Mouse (Mus musculus) myocyte (in vitro differentiated cells): ENCODE data around the gene Paqr7. TPM values are rescaled to one million over a fixed set of nuclear protein-coding genes. Genes with fewer than 3 reads are reported as not detected.

Experiments
- H3K27me3 ChIP-seq: one replicate; pipeline ENCODE4 v1.6.1; 2011; ENCODE audit not compliant: control insufficient read depth, insufficient read depth, insufficient read length
- H3K36me3 ChIP-seq: one replicate; pipeline ENCODE4 v1.6.1; 2011; ENCODE audit not compliant: control insufficient read depth, insufficient read depth
- H3K4me2 ChIP-seq: one replicate; pipeline ENCODE4 v1.6.1; 2011; ENCODE audit warnings: low read depth, control low read depth
- H3K4me3 ChIP-seq: one replicate; pipeline ENCODE4 v1.5.1; 2011; ENCODE audit warnings: mild to moderate bottlenecking, control low read depth, moderate library complexity
- H3K79me2 ChIP-seq: one replicate; pipeline ENCODE4 v1.6.1; 2011; ENCODE audit not compliant: control insufficient read depth, insufficient read depth
- H3ac ChIP-seq: one replicate; pipeline ENCODE4 v1.6.1; 2011; ENCODE audit not compliant: control insufficient read depth, insufficient read length
- CEBPB ChIP-seq: IDR thresholded peaks from 2 replicates; pipeline ENCODE4 v1.6.1; 2011; ENCODE audit warnings: mild to moderate bottlenecking, moderate library complexity; ENCODE audit not compliant: poor library complexity, insufficient read depth, severe bottlenecking
- E2F4 ChIP-seq: IDR thresholded peaks from one replicate; pipeline ENCODE4 v1.6.1; 2011; ENCODE audit warnings: mild to moderate bottlenecking, control low read depth, moderate library complexity; ENCODE audit not compliant: insufficient read depth
- MAX ChIP-seq: IDR thresholded peaks from one replicate; pipeline ENCODE4 v1.6.1; 2011; ENCODE audit warnings: low read depth, mild to moderate bottlenecking, control low read depth
- MYOD1 ChIP-seq, 3 experiments: IDR thresholded peaks; one replicate each; pipeline ENCODE4 v1.6.1; 2011; ENCODE audit warnings: control low read depth in 2 of 3, low read depth in 2 of 3, mild to moderate bottlenecking in 2 of 3, moderate library complexity in 1 of 3; ENCODE audit not compliant: insufficient read length in 2 of 3, control insufficient read depth in 1 of 3
- MYOG ChIP-seq, 3 experiments: IDR thresholded peaks; one replicate each; pipeline ENCODE4 v1.6.1; 2011; ENCODE audit warnings: control low read depth in 2 of 3, low read depth in 2 of 3, mild to moderate bottlenecking in 2 of 3; ENCODE audit not compliant: insufficient read length in 2 of 3, control insufficient read depth in 1 of 3, insufficient read depth in 1 of 3
- POLR2A ChIP-seq: IDR thresholded peaks from one replicate; pipeline ENCODE4 v1.6.1; 2011; ENCODE audit warnings: low read depth, mild to moderate bottlenecking, control low read depth, moderate library complexity; ENCODE audit not compliant: insufficient read length
- POLR2AphosphoS2 ChIP-seq: IDR thresholded peaks from one replicate; pipeline ENCODE4 v1.6.1; 2011; ENCODE audit warnings: low read depth, control low read depth; ENCODE audit not compliant: insufficient read length
- REST ChIP-seq: IDR thresholded peaks from one replicate; pipeline ENCODE4 v1.6.1; 2011; ENCODE audit warnings: mild to moderate bottlenecking, control low read depth, moderate library complexity; ENCODE audit not compliant: insufficient read depth, insufficient read length
- SRF ChIP-seq: IDR thresholded peaks from one replicate; pipeline ENCODE4 v1.6.1; 2011; ENCODE audit warnings: low read depth; ENCODE audit not compliant: control insufficient read depth, insufficient read length
- TCF12 ChIP-seq: IDR thresholded peaks from one replicate; pipeline ENCODE4 v1.6.1; 2011; ENCODE audit warnings: mild to moderate bottlenecking, control low read depth; ENCODE audit not compliant: poor library complexity, insufficient read depth, severe bottlenecking
- TCF3 ChIP-seq: IDR thresholded peaks from one replicate; pipeline ENCODE4 v1.6.1; 2011; ENCODE audit warnings: low read depth, control low read depth; ENCODE audit not compliant: insufficient read length
- USF1 ChIP-seq: IDR thresholded peaks from one replicate; pipeline ENCODE4 v1.6.1; 2011; ENCODE audit warnings: low read depth, mild to moderate bottlenecking, control low read depth, moderate library complexity
- polyA plus RNA-seq: library from polyadenylated mRNA; unstranded; fragments of >200 nt; fragmentation: generic; extraction: Trizol; gene quantifications from one replicate; pipeline ENCODE4 v1.2.1, GENCODE M21; 2012; ENCODE audit warnings: missing spikeins

The Paqr7 gene
- polyA plus RNA-seq, 1 experiment, result 9.5 TPM

- Histone ChIP-seq H3K36me3 (no peaks in the 10 kb centered on the region), H3K27me3 (no peaks in the 10 kb centered on the region), H3ac (no peak overlapping the region), H3K4me3 (peak overlapping the region; percentile 33), H3K4me2 (peak overlapping the region; percentile 93), H3K79me2 (peaks cover 20% of the 10 kb centered on the region)
- no peak for TF ChIP-seq POLR2A
- no peak for TF ChIP-seq CEBPB
- TF ChIP-seq MYOG (IDR thresholded peaks at IDR 0.05; ENCODE audit: control insufficient read depth in 1 of 3, insufficient read depth in 1 of 3, insufficient read length in 2 of 3, low read depth in 2 of 3), result no peak
- no peak for TF ChIP-seq MAX
- no peak for TF ChIP-seq TCF12
- TF ChIP-seq E2F4, result no peak
- TF ChIP-seq MYOD1 (IDR thresholded peaks at IDR 0.05; ENCODE audit: control insufficient read depth in 1 of 3, insufficient read length in 2 of 3, low read depth in 2 of 3), result no peak
- TF ChIP-seq SRF, result no peak
- TF ChIP-seq USF1, result no peak
- TF ChIP-seq POLR2AphosphoS2, result no peak
- no peak for TF ChIP-seq REST
- no peak for TF ChIP-seq TCF3
These were observed 29.9 kb upstream of the Paqr7 start for GRCm38 (mm10) chr4:134466381-134467262.

DNA sequence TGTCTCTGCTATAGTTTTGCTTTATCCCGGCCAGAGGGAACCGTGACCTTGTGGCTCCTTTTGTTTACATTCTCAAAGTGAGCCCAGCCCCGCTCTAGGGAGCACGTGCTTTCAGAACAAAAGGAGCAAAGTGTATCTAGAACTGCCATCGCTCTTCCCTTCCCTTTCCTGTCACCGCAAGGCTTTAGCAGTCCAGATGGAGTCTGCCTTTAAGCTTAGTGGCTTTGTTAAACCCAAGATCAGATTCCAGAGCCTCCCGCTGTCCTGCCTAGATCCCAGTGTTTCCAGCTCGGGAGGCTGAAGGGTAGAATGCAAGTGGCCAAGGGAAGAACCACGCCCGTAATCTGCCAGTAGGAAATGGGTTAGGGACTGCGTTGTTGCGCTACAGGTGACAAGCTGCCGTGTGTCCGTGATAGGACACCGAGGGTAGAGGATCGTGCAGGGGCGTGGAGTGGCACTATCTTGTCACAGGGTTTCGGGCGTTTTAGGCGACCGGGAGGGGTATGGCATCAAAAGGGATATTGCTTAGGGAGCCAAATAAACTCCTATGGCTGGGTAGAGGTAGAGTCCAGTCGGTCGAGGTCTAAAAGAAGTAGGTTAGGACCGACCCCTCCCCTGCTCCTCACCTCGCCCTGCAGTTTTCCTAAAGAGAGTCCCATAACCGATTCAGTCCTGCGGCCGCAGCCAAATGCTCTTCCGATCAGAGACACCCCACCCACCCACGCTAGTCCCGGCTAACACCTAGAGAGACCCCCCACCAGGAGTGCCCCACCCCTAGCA, 28.9 kb upstream of the Paqr7 start:
- peaks cover 20% of the 10 kb centered on the region for H3K79me2 ChIP-seq
- H3K4me3 ChIP-seq, result peak overlapping the region; percentile 33
- H3ac ChIP-seq, result peak overlapping the region; percentile 30
- H3K4me2 ChIP-seq, result peak overlapping the region; percentile 93
- TF ChIP-seq TCF12, result no peak
- no peak for TF ChIP-seq MYOD1 (IDR thresholded peaks at IDR 0.05; ENCODE audit: control insufficient read depth in 1 of 3, insufficient read length in 2 of 3, low read depth in 2 of 3)
- TF ChIP-seq POLR2A, result no peak
- no peak for TF ChIP-seq CEBPB
- no peak for TF ChIP-seq SRF
- no peak for TF ChIP-seq E2F4
- no peak for TF ChIP-seq TCF3
- TF ChIP-seq MAX, result no peak
- no peak for TF ChIP-seq MYOG (IDR thresholded peaks at IDR 0.05; ENCODE audit: control insufficient read depth in 1 of 3, insufficient read depth in 1 of 3, insufficient read length in 2 of 3, low read depth in 2 of 3)
- TF ChIP-seq REST, result no peak
- TF ChIP-seq POLR2AphosphoS2, result no peak
- TF ChIP-seq USF1, result no peak
- no peaks in the 10 kb centered on the region for H3K36me3 ChIP-seq
- H3K27me3 ChIP-seq, result no peaks in the 10 kb centered on the region

DNA sequence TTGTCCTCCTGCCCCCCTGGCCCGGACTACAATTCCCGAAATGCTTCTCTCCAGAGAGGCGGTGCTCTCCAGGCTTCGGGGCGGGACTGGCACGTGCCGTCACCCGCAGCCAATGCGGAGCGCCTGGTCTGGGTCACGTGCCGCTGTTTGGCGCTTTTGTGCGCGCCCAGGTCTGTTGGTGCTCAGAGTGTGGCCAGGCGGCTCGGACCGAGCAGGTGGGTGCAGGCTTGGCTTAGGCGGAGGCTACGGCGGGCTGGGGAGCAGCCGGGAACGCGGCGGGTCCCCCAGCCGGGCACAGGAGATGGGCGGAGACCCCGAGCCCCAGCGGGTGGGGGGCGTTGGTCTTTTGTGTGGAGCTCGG, 28.3 kb upstream of the Paqr7 start, which contains the start of gene Stmn1:
Gene Stmn1 (plus strand): TSS at position 106 of the 361 bp plus-strand sequence.
- Histone ChIP-seq H3K4me3 (peak within 1 kb of the TSS; percentile 33), H3K4me2 (peak within 1 kb of the TSS; percentile 93), H3K36me3 (no peaks in the 10 kb centered on the region), H3K79me2 (peaks cover 20% of the 10 kb centered on the region), H3ac (peak within 1 kb of the TSS; percentile 30), H3K27me3 (no peaks in the 10 kb centered on the region)
- TF ChIP-seq REST, result no peak
- peak; percentile 99 for TF ChIP-seq USF1
- peak; percentile 99 for TF ChIP-seq POLR2A
- TF ChIP-seq SRF, result peak; percentile 47
- peak; percentile 60 for TF ChIP-seq E2F4
- TF ChIP-seq CEBPB, result no peak
- no peak for TF ChIP-seq MAX
- TF ChIP-seq TCF3, result no peak
- peak in 1 of 3 experiments; percentile 55 for TF ChIP-seq MYOD1 (IDR thresholded peaks at IDR 0.05; ENCODE audit: control insufficient read depth in 1 of 3, insufficient read length in 2 of 3, low read depth in 2 of 3)
- no peak for TF ChIP-seq TCF12
- peak in 2 of 3 experiments; percentile 10 to 40 for TF ChIP-seq MYOG (IDR thresholded peaks at IDR 0.05; ENCODE audit: control insufficient read depth in 1 of 3, insufficient read depth in 1 of 3, insufficient read length in 2 of 3, low read depth in 2 of 3)
- TF ChIP-seq POLR2AphosphoS2, result peak; percentile 97

DNA sequence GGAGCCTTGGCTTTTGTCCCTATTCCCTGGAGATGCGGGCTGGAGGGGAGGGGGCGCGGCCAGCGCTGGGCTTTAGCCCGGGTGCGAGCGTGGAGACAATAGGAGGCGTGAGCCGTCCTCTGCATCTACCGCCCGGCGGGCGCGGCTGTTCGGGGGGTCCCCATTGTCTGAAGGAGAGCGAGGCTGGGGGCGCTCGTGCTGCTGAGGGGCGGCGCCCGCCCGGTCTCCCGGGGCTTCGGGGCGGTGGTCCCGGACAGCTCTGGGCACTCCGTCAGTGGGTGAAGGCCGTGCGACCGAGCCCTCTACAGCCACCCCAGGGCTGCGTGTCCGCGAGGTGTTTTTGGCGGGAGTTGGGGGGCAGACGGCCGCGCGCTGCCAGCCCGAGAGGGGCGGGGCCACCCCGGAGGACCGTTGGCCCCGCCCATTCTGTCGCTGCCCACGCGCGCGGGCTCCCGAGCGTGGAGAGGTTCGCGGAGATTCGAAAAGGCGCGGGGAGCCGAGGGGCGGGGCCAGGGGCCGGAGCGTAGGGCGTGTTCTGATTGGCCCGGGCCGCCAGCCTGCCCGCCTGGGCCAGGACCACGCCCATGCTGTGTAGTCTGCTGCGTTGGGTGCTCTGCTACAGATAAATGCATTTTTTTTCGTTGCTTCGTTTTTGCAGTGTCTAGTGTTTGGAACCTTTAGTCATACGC, 27.8 kb upstream of the Paqr7 start:
- Histone ChIP-seq H3K4me3 (peak overlapping the region; percentile 33), H3K4me2 (peak overlapping the region; percentile 77), H3K27me3 (no peaks in the 10 kb centered on the region), H3ac (peak overlapping the region; percentile 30), H3K79me2 (peaks cover 20% of the 10 kb centered on the region), H3K36me3 (no peaks in the 10 kb centered on the region)
- no peak for TF ChIP-seq MAX
- no peak for TF ChIP-seq REST
- TF ChIP-seq MYOD1 (IDR thresholded peaks at IDR 0.05; ENCODE audit: control insufficient read depth in 1 of 3, insufficient read length in 2 of 3, low read depth in 2 of 3), result no peak
- TF ChIP-seq E2F4, result peak; percentile 84
- no peak for TF ChIP-seq MYOG (IDR thresholded peaks at IDR 0.05; ENCODE audit: control insufficient read depth in 1 of 3, insufficient read depth in 1 of 3, insufficient read length in 2 of 3, low read depth in 2 of 3)
- TF ChIP-seq SRF, result no peak
- peak; percentile 38 for TF ChIP-seq POLR2AphosphoS2
